Mouse (Mus musculus) intestine, embryonic 16.5 days (tissue): ENCODE results near the gene Olfr1415. TPM values are rescaled to one million over a fixed set of nuclear protein-coding genes. Genes with fewer than 3 reads are reported as not detected.

ENCODE experiments used
- ATAC-seq: fragments of 200-750 bp; cut with Nextera tagmentation; 2 replicates; pipeline ENCODE4 v1.8.0; 2017; ENCODE audit warnings: moderate TSS enrichment, moderate library complexity
- H3K27ac ChIP-seq: fragments of 300-500 bp; sonication (generic); 2 replicates; pipeline ENCODE4 v1.5.1; 2014; ENCODE audit warnings: mild to moderate bottlenecking, low read length
- H3K27me3 ChIP-seq: fragments of 300-500 bp; sonication (generic); replicated peaks from 2 replicates; pipeline ENCODE4 v1.6.1; 2014; ENCODE audit warnings: low read length, control low read depth, mixed read lengths; ENCODE audit not compliant: control insufficient read depth, insufficient read depth
- H3K36me3 ChIP-seq: fragments of 300-500 bp; sonication (generic); 2 replicates; pipeline ENCODE4 v1.6.1; 2014; ENCODE audit warnings: low read length, control low read depth; ENCODE audit not compliant: control insufficient read depth, insufficient read depth
- H3K4me1 ChIP-seq: fragments of 300-500 bp; sonication (generic); 2 replicates; pipeline ENCODE4 v1.6.1; 2014; ENCODE audit warnings: low read length, control low read depth, mixed read lengths; ENCODE audit not compliant: control insufficient read depth, insufficient read depth
- H3K4me2 ChIP-seq: fragments of 300-500 bp; sonication (generic); 2 replicates; pipeline ENCODE4 v1.6.1; 2014; ENCODE audit warnings: low read depth, low read length, control low read depth
- H3K4me3 ChIP-seq: fragments of 300-500 bp; sonication (generic); 2 replicates; pipeline ENCODE4 v1.5.1; 2014; ENCODE audit warnings: mild to moderate bottlenecking, low read length
- H3K9ac ChIP-seq: fragments of 300-500 bp; sonication (generic); 2 replicates; pipeline ENCODE4 v1.6.1; 2014; ENCODE audit warnings: low read depth, low read length
- H3K9me3 ChIP-seq: fragments of 300-500 bp; sonication (generic); 2 replicates; pipeline ENCODE4 v1.6.1; 2016; ENCODE audit warnings: low read length, control low read depth; ENCODE audit not compliant: control insufficient read depth
- WGBS: fragments of 180-500 bp; shearing (Covaris S2); extraction: QIAGEN DNeasy Blood & Tissue Kit; methylation state at CpG from one replicate; pipeline ENCODE4 v1.1.7; 2014; 5-methylcytosine and 5-hydroxymethylcytosine counted together
- polyA plus RNA-seq: library from polyadenylated mRNA; unstranded; fragments of >200 nt; fragmentation: Nextera tagmentation; extraction: Ambion mirVana; gene quantifications from 2 replicates; pipeline ENCODE4 v1.2.1, GENCODE M21; 2015

Olfr1415 gene
- polyA plus RNA-seq, 1 experiment from 2014 or later: not detected

- no peaks in the 10 kb centered on the region; the same call in 1 of the 2 replicates for H3K27me3 ChIP-seq
- peak overlapping the region; percentile 33 for H3K27ac ChIP-seq
- H3K4me1 ChIP-seq: peaks cover 13% of the 10 kb centered on the region; the same call in 1 of the 2 replicates
- WGBS: 2% methylated on average over 10 of the region's 10 CpGs
- no peaks in the 10 kb centered on the region for H3K9me3 ChIP-seq
- H3K4me2 ChIP-seq: peak overlapping the region; percentile 92
- ATAC-seq: peak; percentile 78
- H3K4me3 ChIP-seq: peak overlapping the region; percentile 94
- H3K36me3 ChIP-seq: peaks cover 2% of the 10 kb centered on the region; the same call in 1 of the 2 replicates
- H3K9ac ChIP-seq: peak overlapping the region; percentile 75
Observed at GRCm38 (mm10) chr1:92474066-92474578, 21.8 kb downstream of the Olfr1415 start.

DNA sequence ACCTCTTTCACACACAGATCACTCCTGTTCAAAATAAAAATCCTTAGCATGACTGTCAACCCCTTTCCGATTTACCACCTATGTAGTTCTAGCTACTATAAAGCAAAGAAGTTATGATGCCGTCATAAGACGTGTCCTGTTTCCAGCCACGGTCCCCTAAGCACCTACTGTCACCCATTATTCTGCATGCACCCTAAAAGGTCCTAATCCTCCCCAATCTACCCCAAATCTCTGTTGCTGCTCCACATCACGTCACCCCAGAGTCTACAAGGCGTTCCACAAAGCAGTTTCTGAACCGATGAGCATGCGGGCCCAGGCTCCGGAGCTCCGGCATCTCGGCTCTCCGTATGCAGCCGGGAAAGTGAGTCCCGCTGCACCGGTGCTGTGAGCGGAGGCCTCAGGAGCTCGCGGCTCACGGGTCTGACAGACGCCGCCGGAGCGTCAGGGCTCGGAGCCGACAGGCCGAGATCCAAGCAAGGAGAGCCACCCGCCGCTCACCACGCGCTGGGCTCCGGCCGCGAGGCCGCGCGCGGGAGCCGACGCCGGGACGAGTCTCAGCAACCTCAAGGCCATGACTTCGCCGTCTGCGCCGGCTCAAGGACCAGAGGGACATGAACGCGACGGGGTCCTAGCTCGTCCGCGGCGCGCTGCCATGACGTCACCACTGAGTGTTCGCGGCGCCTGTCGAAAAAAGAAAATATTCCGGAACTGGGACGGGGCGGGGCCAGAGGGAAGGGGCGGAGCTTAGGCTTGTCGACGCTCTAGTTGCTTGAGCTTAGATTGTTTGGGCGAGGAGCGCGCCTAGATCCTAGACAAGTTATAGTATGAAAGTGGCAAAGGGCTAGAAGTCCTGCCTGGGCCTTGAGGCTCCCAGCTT is 22.5 kb downstream of the Olfr1415 start, which contains the start of gene Ndufa10:
Ndufa10 (minus strand) TSS at position 696 of the 877 bp plus-strand sequence.
- H3K9ac ChIP-seq: peak within 1 kb of the TSS; percentile 96
- ATAC-seq: peak; percentile 95
- peak within 1 kb of the TSS; percentile 94 for H3K4me3 ChIP-seq
- H3K36me3 ChIP-seq: peaks cover 4% of the 10 kb centered on the region; the same call in 1 of the 2 replicates
- H3K27ac ChIP-seq: peak within 1 kb of the TSS; percentile 76
- no peaks in the 10 kb centered on the region for H3K9me3 ChIP-seq
- H3K4me2 ChIP-seq: peak within 1 kb of the TSS; percentile 92
- under 1% methylated on average over 67 of the region's 67 CpGs for WGBS
- no peaks in the 10 kb centered on the region; the same call in 1 of the 2 replicates for H3K27me3 ChIP-seq
- H3K4me1 ChIP-seq: peaks cover 13% of the 10 kb centered on the region; the same call in 1 of the 2 replicates

DNA sequence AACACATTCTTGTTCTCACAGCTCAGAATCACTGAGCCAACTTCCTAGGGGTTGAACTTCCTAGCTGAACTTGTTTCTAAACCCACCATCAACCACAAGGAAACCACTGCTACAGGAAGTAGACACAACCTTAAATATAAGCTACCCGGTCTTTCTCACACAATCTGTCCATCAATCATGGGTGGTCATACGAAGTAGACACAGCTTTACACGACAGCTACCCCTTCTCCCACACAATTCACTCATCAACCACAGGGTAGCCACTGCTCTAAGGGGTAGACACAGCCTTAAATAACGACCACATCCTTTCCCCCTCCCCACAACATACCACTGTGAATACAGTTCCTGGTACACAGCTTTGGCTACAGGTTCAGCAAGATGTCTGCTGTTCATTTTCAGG is 27.0 kb downstream of the Olfr1415 start:
- peaks cover 8% of the 10 kb centered on the region; the same call in 1 of the 2 replicates for H3K4me1 ChIP-seq
- H3K9ac ChIP-seq: no peak overlapping the region
- no peaks in the 10 kb centered on the region for H3K9me3 ChIP-seq
- H3K36me3 ChIP-seq: peaks cover 22% of the 10 kb centered on the region
- H3K27ac ChIP-seq: no peak overlapping the region
- H3K27me3 ChIP-seq: no peaks in the 10 kb centered on the region
- WGBS: 81% methylated on average over 4 of the region's 4 CpGs
- ATAC-seq: no peak
- H3K4me2 ChIP-seq: no peak overlapping the region
- H3K4me3 ChIP-seq: no peak overlapping the region

- Histone ChIP-seq H3K9me3 (no peaks in the 10 kb centered on the region), H3K36me3 (peaks cover 23% of the 10 kb centered on the region), H3K4me3 (no peak overlapping the region), H3K27me3 (no peaks in the 10 kb centered on the region), H3K27ac (no peak overlapping the region), H3K4me2 (no peak overlapping the region), H3K4me1 (no peaks in the 10 kb centered on the region), H3K9ac (no peak overlapping the region)
- ATAC-seq: no peak
- 90% methylated on average over 6 of the region's 6 CpGs for WGBS
Observed at GRCm38 (mm10) chr1:92458416-92458815, 37.5 kb downstream of the Olfr1415 start.

GRCm38 (mm10) chr1:92457758-92458157 is 38.1 kb downstream of the Olfr1415 start:
- Histone ChIP-seq H3K9me3 (no peaks in the 10 kb centered on the region), H3K36me3 (peaks cover 21% of the 10 kb centered on the region), H3K4me2 (no peak overlapping the region), H3K9ac (no peak overlapping the region), H3K4me1 (no peaks in the 10 kb centered on the region), H3K27me3 (no peaks in the 10 kb centered on the region), H3K27ac (no peak overlapping the region), H3K4me3 (no peak overlapping the region)
- ATAC-seq: no peak

GRCm38 (mm10) chr1:92453751-92454445 is 42.0 kb downstream of the Olfr1415 start:
- ATAC-seq: no peak
- H3K4me3 ChIP-seq: no peak overlapping the region
- H3K9ac ChIP-seq: no peak overlapping the region
- no peak overlapping the region for H3K4me2 ChIP-seq
- no peaks in the 10 kb centered on the region for H3K9me3 ChIP-seq
- H3K4me1 ChIP-seq: no peaks in the 10 kb centered on the region
- no peak overlapping the region for H3K27ac ChIP-seq
- H3K36me3 ChIP-seq: peaks cover 16% of the 10 kb centered on the region
- 71% methylated on average over 8 of the region's 8 CpGs for WGBS
- no peaks in the 10 kb centered on the region for H3K27me3 ChIP-seq

DNA sequence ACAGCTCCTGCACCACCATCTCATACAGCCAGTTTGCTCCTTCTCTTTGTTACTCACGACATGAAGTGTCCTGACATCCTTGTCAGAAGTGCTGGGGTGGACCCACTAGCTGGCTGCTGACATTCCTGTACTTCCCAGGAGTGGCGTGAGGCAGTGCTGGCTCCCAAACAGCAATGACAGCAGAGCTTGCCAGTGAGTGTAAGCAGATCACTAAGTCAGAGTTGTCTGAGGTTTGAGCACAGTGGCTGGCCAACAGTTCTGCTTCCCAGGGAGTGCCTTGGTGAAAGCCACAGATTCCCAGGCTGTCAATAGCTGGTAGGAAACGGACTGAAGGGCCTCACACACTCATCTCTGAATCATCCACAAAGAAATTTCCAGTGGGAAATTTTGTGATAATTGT is 47.6 kb downstream of the Olfr1415 start:
- Histone ChIP-seq H3K4me3 (no peak overlapping the region), H3K9ac (no peak overlapping the region), H3K9me3 (no peaks in the 10 kb centered on the region), H3K4me2 (no peak overlapping the region), H3K36me3 (peaks cover 26% of the 10 kb centered on the region), H3K27ac (no peak overlapping the region), H3K27me3 (no peaks in the 10 kb centered on the region), H3K4me1 (no peaks in the 10 kb centered on the region)
- ATAC-seq: no peak
- 71% methylated on average over 3 of the region's 3 CpGs for WGBS

DNA sequence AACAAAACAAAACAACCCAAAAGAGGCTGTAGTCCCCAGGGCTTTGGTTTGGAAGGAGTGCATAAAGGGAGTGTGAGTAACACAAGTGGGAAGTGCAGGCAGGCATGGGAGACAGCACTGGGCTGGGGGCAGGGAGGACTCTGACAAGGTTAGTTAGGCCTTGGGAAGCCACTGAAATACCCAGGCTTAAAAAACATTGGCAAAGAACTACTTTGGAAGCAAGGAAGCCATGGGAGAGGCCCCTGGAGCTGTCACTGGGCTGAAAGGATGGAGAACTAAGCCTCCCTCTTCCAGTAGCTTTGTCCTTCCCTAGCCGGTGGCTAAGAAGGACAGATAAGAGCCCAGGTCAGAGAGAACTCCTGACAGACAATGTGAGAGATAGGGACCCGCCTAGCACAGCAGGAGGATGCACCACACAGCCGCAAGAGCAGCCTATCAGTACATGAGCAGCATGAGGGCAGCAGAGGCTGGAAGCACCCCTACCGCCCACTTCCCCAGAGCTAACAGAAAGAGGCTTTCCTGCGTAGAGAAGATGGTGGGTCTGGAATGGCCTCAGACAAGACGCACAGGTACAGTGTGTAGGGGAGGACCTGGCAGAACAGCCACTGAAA is 54.3 kb downstream of the Olfr1415 start:
- WGBS: 73% methylated on average over 6 of the region's 6 CpGs
- no peak overlapping the region for H3K9ac ChIP-seq
- peaks cover 3% of the 10 kb centered on the region; the same call in 1 of the 2 replicates for H3K4me1 ChIP-seq
- H3K27me3 ChIP-seq: no peaks in the 10 kb centered on the region
- no peak for ATAC-seq
- H3K4me2 ChIP-seq: no peak overlapping the region
- H3K27ac ChIP-seq: no peak overlapping the region
- no peak overlapping the region for H3K4me3 ChIP-seq
- peaks cover 11% of the 10 kb centered on the region for H3K36me3 ChIP-seq
- H3K9me3 ChIP-seq: no peaks in the 10 kb centered on the region
